Mouse (Mus musculus) bone marrow, adult 2 months (tissue): ENCODE results near the gene Tubg1.

Source experiments
- CTCF ChIP-seq: fragments of 200-500 bp; IDR thresholded peaks from 2 replicates; pipeline ENCODE4 v1.5.1; 2011; ENCODE audit warnings: low read length, control low read depth; ENCODE audit not compliant: control insufficient read depth, insufficient read depth
- POLR2A ChIP-seq: fragments of 200-500 bp; IDR thresholded peaks from 2 replicates; pipeline ENCODE4 v1.6.1; 2011; ENCODE audit warnings: low read depth, mild to moderate bottlenecking, control low read depth, low read length, borderline replicate concordance; ENCODE audit not compliant: control insufficient read depth

GRCm38 (mm10) chr11:101173631-101174388 is 54.1 kb downstream of the Tubg1 start:
- TF ChIP-seq CTCF (peak; percentile 86), POLR2A (no peak; the same call in 1 of the 2 replicates)
